Mouse (Mus musculus) thymus, adult 18-20 months (tissue): ENCODE results near the gene Mdm2.
"Not testable (repeated sequence)": the region's sequence is repeated elsewhere in the genome, so short reads cannot be mapped to it uniquely, and the experiment has no call there.

Experiments
- DNase-seq, 2 experiments: peaks; one replicate each; pipeline ENCODE4 v3.0.0; 2022; ENCODE audit warnings: mixed read lengths in 2 of 2

Gene Mdm2

GRCm38 (mm10) chr10:117748276-117749049, 37.9 kb upstream of the Mdm2 start:
- DNase-seq: no peak

GRCm38 (mm10) chr10:117747711-117748110, 37.2 kb upstream of the Mdm2 start:
- no peak for DNase-seq

DNA sequence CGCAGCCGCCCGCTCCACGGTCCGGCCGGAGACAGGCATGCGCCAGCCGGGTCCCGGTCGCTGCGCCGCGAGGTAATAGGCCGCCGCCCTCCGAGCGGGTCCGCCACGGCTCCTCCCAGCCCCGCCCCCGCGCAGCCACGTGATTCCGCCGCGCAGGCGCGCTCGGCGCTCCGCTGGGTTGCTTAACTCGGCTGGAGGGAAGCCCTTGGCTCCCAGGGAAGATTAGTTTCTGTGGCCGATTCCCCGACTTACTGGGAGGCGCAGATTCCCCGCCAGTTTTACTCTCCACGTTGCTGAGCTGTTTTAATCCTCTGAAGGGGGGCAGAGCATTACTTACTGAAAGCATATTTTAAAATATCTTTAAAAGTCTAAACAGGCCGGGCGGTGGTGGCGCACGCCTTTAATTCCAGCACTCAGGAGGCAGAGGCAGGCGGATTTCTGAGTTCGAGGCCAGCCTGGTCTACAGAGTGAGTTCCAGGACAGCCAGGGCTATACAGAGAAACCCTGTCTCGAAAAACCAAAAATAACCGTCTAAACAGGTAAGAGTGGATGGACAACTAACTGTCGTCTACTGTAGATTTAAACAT, 35.8 kb upstream of the Mdm2 start, which contains the start of gene Slc35e3:
Gene Slc35e3 (minus strand): TSS at position 69 of the 587 bp plus-strand sequence.
- peak; percentile 90 for DNase-seq

- not testable (repeated sequence) for DNase-seq
Observed at GRCm38 (mm10) chr10:117745570-117746296, 35.2 kb upstream of the Mdm2 start.

GRCm38 (mm10) chr10:117743917-117744316, 33.4 kb upstream of the Mdm2 start:
- DNase-seq: no peak

DNA sequence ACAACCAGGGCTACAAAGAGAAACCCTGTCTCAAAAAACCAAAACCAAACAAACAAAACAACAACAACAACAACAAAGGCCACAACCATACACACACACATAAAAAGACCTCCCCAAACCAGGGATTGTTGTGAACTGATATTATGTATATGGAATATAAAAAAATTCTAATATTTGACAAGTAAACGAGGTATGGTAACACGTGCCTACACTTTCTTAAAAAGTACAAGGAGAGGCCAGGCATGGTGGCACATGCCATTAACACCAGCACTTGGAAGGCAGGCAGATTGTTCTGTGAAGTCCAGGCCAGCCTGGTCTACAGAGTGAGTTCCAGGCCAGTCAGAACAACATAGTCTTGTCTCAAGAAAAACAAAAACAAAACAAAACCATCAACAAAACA, 32.6 kb upstream of the Mdm2 start:
- no peak for DNase-seq

- no peak for DNase-seq
Observed at GRCm38 (mm10) chr10:117742618-117743017, 32.1 kb upstream of the Mdm2 start.

- DNase-seq: no peak
Observed at GRCm38 (mm10) chr10:117741698-117742475, 31.3 kb upstream of the Mdm2 start.

DNA sequence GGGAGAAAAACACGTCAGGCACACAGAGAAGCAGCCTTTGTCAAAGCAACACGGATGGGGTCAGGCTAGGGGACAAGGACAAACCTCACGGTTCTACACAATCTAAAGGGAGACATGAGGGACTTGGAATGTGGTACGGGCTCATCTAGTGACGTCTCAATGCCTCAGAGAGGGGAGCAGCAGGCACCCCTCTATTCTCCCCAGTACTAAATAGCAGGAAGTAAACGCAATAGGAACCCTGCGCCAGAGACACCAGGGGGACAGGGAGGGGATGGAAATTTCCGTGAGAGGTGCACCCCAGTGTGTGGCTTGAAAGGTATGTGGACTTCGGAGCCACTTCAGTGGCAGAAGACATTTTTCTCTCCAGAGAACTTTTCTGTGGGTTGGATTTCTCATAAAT, 30.4 kb upstream of the Mdm2 start:
- no peak for DNase-seq

DNA sequence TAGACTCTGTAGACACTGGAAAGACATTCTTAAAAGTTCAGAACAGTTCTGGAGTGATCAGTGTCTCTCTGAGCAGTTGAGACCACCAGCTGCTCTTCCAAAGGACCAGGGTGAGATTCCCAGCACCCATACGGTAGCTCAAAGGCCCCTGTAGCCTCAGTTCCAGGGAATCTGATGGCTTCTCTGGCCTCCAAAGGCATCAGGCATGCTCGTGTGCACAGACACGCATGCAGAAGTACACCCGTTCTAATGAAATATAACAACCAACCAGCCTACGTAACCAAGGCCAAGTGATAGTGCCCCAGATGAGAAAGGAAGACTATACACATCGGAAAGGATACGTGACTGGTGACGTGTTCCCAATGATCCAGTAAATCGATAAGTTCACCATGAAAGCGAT, 29.6 kb upstream of the Mdm2 start:
- no peak for DNase-seq

DNA sequence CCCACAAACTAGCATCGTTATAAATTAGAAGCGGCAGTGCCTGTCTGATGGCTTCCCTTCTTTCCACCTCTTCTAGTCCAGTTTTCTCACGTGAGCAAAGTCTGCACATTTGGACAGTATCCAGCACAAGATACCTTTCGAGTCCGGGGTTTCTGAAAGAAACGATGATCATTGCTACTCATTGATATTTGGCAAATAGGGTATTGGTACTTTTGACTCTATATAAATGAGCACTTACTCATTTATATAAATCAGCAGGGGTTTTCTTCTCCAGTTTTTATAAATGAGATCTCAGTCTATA, 29.0 kb upstream of the Mdm2 start:
- DNase-seq: no peak

- DNase-seq: no peak
Observed at GRCm38 (mm10) chr10:117738928-117739647, 28.5 kb upstream of the Mdm2 start.

DNA sequence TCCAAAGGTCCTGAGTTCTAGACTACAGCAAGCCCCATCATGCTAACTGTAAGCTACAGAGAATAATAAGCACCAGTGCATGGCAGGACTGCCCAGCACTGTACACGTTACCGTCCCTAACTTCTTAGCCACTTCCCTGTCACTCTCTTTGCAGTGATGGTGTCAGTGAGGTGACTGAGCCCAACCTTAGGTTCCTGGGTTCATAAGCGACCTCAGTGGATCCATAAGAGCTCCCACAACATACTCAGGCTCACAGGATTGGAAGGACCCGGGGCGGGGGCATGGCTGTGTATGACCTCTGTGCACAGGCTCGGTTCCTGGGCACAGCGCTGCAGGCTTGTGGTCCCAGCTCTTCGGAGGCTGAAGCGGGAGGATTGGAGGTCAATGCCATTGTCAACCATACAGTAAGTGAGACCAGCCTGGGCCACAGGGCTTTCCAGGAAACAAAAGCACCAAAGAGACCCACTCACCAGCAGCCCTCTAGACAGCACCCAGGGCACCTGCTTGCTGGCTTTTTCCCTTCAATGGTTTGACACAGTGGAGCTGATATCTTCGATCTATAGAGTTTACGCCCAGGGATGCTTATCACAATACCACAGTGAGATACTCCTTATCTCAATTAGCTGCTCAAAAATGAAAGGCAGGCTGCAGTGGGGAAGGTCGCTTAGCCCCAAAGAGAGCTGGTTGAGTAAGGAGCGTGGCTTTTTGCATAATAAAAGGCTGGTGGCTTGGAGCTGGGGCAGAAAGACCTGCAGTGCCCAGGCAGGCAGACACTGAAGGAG, 27.8 kb upstream of the Mdm2 start:
- DNase-seq: no peak

DNA sequence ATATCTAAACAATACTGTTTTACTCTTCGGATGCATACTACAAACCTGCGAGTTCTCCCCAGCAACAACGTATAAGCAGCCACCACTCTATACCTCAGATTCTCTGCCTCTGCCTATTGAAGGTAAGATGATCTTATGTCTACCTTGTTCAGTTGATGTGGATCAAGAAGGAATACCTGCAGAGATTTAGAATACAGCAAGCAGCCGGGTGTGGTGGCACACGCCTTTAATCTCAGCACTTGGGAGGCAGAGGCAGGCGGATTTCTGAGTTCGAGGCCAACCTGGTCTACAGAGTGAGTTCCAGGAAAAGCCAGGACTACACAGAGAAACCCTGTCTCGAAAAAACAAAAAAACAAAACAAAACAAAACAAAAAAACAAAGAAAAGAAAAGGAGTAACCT, 26.9 kb upstream of the Mdm2 start:
- DNase-seq: not testable (repeated sequence)

DNA sequence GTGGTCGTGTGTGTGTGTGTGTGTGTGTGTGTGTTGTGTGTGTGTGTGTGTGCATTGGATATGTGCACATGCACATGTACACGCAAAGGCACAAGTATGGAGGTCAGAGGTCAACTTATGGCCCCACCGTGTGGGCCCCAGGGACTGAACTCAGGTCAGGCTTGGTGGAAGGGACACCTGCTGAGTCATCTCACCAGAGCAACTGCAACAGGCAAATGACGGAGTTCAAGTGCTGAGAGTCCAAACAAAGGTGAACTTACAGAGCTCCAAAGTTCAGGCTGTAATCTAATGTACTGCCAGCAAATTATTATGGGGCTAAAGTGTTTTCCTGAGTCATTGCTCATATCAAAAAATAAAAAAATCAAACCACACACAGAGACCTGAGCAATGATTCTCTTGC, 26.5 kb upstream of the Mdm2 start:
- no peak for DNase-seq

GRCm38 (mm10) chr10:117736573-117736972, 26.0 kb upstream of the Mdm2 start:
- DNase-seq: no peak

DNA sequence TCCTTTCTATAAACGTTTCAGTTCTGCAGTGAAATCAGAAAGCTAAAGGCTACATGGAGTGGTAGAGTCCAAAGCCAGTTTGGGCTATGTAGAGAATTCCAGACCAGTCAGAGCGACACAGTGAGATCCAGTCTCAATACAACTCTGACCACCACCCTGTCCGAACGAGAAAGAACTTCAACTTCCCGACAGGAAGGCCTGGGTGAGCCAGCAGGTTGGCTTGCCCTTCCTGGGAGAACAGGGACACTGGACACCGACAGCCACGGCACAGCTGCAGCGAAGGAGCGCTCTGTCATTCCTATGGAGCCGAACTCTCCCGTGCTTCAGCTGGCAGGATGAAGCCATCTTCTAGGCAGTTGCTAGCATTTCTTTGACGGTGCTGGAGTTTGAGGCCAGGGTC, 24.8 kb upstream of the Mdm2 start:
- DNase-seq: not testable (repeated sequence)

GRCm38 (mm10) chr10:117734104-117734852, 23.7 kb upstream of the Mdm2 start:
- DNase-seq: not testable (repeated sequence)

GRCm38 (mm10) chr10:117733626-117734025, 23.1 kb upstream of the Mdm2 start:
- DNase-seq: not testable (repeated sequence)

GRCm38 (mm10) chr10:117732962-117733592, 22.5 kb upstream of the Mdm2 start:
- DNase-seq: no peak
